Mouse (Mus musculus) erythroblast, embryonic 14.5 days (primary cell): ENCODE data around the gene Gpn2.

Experiments
- GATA1 ChIP-seq: IDR thresholded peaks from 2 replicates; pipeline ENCODE4 v1.6.1; 2012; ENCODE audit warnings: low read length, inconsistent platforms, mixed read lengths
- TAL1 ChIP-seq: IDR thresholded peaks from 3 replicates; pipeline ENCODE4 v1.6.1; 2012; ENCODE audit warnings: low read length, inconsistent platforms, mixed read lengths

- TF ChIP-seq GATA1, result no peak
- no peak for TF ChIP-seq TAL1
Measured at GRCm38 (mm10) chr4:133552768-133553447, 31.3 kb upstream of the Gpn2 start, which contains the start of gene Nr0b2.
